Mouse (Mus musculus): ENCODE data around the gene Eef1akmt2.
A peak's percentile ranks its signal among the peaks of the same experiment; 100 is the strongest.

The Eef1akmt2 gene

DNA sequence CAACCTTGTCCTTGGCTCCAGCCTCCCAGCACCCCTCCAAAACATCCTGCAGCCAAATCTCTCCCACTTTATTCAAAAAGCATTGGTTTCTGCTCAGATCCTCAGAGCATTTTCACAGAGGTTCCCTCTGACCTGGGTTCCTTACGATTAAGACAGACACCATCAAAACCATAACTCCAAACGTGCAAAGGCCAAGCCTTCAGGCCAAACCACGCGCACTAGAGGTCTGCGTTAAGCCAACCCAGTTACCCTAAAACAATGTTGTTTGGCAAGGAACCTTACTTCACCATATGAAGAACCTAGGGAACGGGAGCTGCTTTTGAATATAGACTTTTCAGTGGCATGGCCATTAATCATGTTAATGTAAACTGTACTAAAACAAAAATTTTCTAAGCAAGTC is 42.8 kb downstream of the Eef1akmt2 start:
- no peak for DNase-seq

DNA sequence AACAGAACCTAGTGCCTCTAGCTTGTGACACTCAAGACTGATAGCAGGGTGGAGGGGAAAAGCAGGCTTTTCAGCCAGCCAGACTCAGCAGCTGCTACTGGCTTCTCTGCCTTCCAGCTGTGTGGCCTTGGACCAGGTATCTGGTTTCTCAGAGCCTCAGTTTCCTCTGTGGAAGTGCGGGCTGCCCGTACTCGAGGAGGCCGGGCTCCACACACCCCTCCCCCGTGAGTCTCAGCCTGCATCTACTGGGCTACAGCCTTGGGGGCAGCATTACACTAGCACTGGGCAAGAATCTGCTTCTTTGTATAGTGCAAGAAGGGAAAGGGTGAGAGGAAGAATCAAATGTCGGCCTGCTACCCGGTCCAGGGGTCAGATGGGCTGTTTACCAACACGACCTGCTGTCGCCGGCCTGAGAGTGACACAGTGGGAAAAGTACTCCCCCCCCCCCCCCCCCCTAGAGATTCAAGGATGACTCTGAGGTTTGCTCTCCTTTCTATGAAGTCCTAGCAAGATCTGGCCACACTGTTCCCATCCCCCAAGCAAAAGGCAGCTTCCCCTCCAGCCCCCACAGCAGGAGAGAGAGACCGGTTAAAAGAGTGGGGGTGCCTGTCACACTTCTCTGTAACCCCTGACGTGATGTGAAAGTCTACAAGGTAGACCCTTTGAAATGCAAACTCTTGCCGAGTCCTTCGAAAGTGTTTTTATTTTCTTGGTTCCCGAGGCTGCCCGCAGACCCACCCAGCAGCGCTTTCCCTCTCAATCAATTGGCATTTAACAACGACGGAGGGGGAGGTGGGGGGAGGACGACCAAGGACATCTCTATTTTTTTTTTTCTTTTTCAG is 43.4 kb downstream of the Eef1akmt2 start:
- DNase-seq = no peak

DNA sequence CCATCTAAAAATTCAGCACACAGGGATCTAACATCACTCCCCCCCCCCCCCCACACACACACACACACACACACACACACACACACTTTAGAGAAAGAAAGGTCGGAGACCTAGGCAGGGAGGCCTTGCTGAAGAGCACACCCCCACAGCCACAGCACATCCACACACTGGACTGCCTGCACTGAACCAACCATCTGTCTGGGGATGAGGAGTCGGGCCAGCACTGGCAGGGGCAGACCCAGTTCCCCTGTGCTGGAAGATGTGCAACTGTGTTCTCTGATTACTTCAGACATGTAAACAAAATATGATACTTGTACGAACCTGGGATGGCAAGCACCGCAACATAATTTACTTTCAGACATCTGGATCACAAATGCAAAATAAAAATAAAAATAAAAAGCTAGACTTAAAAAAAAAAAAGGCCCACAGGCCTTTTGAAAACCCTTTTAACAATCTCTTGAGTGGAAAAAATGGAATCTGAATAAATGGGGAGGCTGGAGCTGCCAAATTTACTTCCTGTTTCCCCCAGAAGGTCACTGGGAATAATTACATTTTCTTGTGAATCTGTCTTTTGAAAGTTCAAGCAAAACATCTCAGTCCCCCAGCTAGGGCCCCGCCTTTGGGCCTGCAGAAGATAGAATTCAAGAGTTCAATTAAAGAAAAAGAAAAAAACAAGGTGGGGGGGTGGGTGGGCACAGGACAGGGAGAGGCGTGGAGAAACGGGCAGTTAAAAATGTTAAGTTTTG is 44.2 kb downstream of the Eef1akmt2 start:
- DNase-seq = no peak

DNA sequence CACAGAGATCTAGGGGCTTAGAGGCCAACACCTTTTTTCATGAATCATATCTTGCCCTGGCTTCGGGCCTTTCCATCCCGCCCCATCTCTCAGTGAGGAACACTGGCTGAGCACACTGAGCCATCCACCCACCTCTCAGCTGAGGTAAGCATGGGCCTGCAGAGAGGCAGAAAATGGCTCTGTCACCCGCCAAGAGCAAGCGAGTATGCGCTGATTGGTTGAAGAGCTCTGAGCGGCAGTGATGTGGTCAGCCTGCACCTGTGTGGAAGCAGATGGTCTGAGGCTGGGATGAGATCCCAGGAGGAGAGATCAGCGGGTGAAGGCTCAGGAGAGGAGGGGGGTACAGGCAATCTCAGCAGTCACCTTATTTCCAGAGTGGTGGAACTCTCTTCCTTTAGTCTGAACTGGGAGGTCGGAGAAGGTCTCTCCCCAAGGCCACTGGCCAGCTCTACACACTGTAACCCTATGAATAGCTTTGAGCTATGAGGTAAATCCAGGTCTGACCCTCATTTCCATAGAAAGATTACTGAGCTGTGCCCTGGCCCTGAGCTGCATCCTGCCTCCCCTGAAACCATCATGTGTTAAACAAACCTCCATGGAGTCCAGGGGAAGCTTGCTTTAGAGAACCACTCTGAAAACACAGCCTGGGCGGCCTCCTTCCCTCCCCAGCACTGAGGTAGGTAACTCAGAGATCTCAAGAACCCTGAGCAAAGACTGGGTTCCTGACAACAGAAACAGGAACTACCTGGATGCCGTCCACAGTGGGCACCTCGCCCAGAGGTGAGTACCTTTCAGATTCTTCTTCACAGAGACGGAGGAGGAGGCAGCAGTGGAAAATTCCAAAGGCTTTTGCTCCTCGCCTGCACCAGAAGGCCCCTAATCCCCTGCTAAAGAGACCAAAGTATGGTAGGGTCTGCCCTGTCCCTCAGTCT is 45.3 kb downstream of the Eef1akmt2 start:
- DNase-seq = no peak

- no peak for DNase-seq
Observed at GRCm38 (mm10) chr7:132806286-132806685, 46.2 kb downstream of the Eef1akmt2 start.

DNA sequence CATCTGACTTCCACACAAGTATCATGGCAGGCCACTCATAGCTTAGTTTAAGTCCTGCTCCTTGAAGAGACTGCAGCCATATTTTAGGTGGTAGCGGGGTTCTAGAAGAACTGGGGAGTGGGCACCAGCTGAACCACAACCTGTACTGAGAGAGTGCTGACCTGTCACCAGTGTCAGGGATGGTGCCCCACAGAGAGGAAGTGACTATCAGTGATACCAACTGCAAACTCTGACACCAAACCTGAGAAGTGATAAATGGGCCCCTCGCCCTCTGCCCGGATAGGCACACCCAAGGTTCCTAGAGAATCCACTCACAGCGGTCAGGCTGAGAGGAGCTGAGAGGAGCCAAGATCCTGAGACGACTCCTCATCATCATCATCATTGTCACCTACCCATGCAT is 47.5 kb downstream of the Eef1akmt2 start:
- DNase-seq = no peak

DNA sequence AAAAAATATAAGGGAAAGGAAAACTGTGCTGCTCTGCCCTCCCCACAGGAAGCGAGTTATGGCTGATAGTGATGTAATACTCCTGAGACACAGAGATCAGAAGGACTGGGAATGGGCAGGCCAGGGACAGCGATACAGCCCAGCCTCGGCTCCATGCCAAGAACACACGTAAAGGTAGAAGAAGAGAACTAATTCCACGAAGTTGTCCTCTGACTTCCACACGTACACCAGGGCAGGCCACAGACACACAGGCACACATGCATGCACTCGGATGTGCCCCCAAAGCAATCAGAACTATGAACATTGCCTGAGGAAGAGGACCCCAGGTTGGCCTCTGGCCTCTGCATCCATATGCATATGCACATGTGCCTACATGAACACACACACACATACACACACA is 48.0 kb downstream of the Eef1akmt2 start:
- no peak for DNase-seq

DNA sequence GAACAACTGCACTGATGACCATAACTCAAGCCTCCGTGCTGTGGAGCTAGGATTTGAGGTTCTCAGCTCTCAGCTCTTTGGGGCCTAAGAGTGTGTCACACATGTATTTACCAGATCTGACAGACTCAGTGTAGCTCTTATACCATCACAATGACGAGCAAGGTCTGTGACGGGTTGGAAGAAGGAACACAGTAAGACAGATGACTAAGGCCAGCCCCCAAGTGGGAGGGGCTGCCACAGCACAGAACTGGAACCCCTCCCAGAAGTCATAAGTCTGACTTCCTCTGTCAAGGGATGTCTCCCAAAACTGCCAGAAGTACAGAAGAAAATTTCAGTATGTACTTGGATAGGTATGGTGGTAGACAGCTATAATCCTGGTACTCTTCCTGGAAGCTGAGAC is 48.5 kb downstream of the Eef1akmt2 start:
- no peak for DNase-seq

GRCm38 (mm10) chr7:132803336-132803735 is 49.1 kb downstream of the Eef1akmt2 start:
- DNase-seq = no peak

DNA sequence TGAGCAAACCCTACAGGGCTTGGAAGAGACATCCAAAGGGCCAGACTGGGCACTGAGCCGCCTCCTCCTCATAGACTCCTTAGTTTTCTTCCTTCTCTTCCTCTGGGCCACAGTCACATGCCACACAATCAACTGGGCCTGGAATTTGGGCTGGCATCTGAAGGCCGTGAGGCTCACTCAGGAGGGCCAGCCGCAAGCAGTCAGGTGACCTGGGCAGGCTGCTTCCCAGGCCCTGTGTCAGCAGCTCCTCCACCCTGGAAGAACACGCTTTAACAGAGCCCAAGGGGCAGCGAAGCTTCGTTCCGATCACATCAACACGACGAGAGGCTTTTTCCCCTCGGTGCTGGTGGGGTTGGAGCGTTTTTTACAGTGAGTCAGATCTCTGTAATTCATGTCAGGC is 49.8 kb downstream of the Eef1akmt2 start:
- DNase-seq = no peak

DNA sequence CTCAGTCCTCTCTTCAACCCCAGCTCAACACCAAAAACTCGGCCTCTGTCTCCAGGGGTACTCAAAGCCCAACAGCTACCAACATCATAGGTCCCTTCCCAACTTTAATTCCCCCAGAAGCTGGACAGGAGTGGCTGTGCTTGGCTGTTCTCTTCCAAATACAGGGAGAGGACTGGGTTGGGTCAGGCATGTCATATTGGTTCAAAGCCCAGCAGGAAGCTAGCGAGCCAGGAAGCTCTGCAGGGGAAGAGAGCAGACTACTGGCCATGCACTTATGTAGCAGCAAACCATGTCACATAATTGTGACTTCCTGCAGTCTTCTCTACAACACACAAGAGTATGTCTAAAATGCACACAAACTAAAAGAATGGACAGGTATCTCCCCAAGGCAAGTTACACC is 50.4 kb downstream of the Eef1akmt2 start:
- DNase-seq = no peak

DNA sequence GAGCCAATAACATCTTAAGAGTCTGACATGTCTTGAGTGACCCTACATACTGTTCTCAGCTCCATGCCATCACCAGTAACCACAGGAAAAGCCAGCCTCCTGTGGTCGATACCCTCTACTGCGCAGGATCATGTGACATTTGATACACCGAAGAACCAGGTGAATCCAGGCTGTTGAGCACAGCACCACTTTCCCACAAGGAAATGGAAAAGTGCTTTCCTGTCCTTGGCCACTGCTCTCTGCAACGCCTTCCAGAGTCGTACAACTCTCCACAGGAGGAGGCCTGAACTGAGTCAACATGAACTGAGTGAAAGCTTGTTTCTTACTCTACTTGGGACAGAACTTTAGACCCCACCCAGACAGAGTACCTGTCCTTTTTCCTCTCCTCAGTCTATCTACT is 51.0 kb downstream of the Eef1akmt2 start:
- no peak for DNase-seq

GRCm38 (mm10) chr7:132800868-132801267 is 51.6 kb downstream of the Eef1akmt2 start:
- no peak for DNase-seq

GRCm38 (mm10) chr7:132799119-132800016 is 53.1 kb downstream of the Eef1akmt2 start:
- DNase-seq = no peak

DNA sequence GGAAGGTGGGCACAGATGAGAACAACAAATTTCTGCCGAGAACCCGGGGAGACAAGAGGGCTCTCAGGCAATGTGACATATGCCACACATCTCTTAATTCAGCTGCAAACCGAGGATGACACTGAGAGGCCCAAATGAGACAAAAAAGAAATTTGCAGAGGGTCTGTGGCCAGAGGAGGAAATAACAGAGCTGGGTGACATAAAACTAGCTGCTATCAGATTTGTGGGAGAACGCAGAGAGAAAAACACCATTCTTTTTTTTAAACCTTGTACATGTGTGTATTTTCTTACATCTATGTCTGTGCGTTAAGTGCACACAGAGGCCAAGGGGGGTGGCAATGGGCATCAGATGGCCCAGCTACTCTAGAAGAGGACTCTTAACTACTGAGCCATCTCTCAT is 57.3 kb downstream of the Eef1akmt2 start:
- DNase-seq = no peak

GRCm38 (mm10) chr7:132793467-132793866 is 59.0 kb downstream of the Eef1akmt2 start:
- DNase-seq = no peak

GRCm38 (mm10) chr7:132790447-132791219 is 61.8 kb downstream of the Eef1akmt2 start:
- no peak for DNase-seq

- DNase-seq = peak; percentile 63
Observed at GRCm38 (mm10) chr7:132788826-132789225, 63.6 kb downstream of the Eef1akmt2 start.

DNA sequence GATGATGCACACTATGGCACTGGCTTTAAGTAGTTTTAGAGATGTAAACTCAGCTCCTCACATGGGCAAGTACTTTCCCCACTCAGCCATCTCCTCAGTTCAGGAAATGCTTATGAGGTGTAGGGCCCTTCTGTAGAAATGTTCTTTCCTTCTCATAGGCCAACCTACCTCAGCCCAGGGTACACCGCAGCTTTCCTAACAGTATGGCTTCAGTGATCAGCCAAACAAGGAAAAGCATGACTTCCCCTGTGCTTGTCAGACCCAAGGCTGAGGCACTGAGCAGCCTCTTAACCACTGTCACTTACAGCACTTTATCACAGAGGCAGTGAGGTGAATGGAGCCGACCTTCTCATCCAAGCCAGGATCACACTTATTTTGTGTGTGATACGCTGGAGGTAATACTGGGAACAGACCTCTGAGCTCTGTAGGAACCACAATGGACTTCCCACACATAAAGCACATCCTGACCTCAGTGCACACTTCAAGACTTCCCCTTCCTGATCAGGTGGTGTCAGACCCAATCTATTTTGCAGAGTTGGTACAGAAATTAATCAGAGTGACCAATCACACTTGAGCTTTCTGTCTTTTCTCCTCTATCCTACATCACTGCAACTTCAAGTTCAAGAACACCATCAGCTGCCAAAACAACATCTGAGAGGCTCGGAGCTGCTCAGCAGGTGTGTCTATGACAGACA is 64.8 kb downstream of the Eef1akmt2 start:
- DNase-seq = no peak

DNA sequence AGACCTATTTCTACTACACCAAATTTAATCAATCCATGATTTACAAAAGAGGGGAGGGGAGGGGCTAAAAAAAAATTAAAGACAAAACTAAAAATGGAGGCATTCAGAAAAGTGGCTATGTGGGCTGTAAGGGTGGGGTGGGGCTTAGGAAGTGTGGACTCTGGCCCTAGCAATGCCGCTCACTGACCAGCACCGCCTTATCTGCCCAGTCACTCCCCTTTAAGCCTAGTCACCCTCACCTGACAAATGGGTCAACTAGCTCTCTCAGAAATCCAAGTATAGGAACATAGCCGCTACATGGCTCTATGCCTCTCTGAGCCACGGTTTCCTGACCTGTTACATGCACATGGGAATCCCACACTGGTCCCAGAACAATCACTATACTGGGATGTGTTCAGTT is 65.5 kb downstream of the Eef1akmt2 start:
- no peak for DNase-seq

DNA sequence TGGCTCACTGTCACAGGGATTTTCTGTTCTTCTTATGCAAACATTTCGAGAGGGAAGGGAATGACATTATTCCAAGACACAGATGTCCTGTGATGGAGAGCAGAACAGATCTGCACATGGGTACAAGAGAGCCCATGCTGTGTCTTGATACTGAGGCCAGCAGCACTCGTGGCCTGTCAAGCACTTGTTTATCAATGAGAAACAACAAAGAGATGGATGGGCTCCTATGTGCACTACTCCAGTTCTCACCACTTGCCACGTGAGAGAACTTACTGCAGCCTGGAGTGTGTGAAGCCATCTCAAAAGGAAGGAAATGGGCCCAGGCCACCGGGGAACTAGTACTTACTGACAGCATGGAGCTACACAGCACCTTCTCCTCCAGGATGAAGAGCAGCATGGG is 66.0 kb downstream of the Eef1akmt2 start:
- no peak for DNase-seq

Data from right cerebral cortex, postnatal 14 days (tissue).